Mouse (Mus musculus): ENCODE results near the gene Plod1. TPM values are rescaled to one million over a fixed set of nuclear protein-coding genes. Genes with fewer than 3 reads are reported as not detected.

Gene Plod1
- polyA plus RNA-seq (2014; fragmentation: Illumina TruSeq; extraction: RNeasy Lipid Tissue Mini Kit (QIAGEN cat#74804); ENCODE audit: low read depth, low replicate concordance) = 69.2 TPM

GRCm38 (mm10) chr4:147936331-147936954 is at the start of gene Plod1:
TSS of gene Plod1 (minus strand) at chr4:147936767.

GRCm38 (mm10) chr4:147985205-147986132 is 48.9 kb upstream of the Plod1 start, which contains the start of gene Nppb:
TSS of gene Nppb (plus strand) at chr4:147985788.

GRCm38 (mm10) chr4:147940576-147941044 is 4.0 kb upstream of the Plod1 start, which contains the start of gene 2510039O18Rik:
TSS of gene 2510039O18Rik (plus strand) at chr4:147940895.

GRCm38 (mm10) chr4:147904313-147905089 is 32.1 kb downstream of the Plod1 start, which contains the start of gene Mfn2:
TSS of gene Mfn2 (minus strand) at chr4:147904704.

GRCm38 (mm10) chr4:147868450-147869031 is 68.0 kb downstream of the Plod1 start, which contains the start of the genes Miip and Fv1:
TSS of gene Miip (minus strand) at chr4:147868816.
TSS of gene Fv1 (plus strand) at chr4:147868979.

Other genes with a start within 250 kb of the Plod1 start
- not detected for gene Zfp534, start 234.2 kb downstream of the Plod1 start, polyA plus RNA-seq (2014; fragmentation: Illumina TruSeq; extraction: RNeasy Lipid Tissue Mini Kit (QIAGEN cat#74804); ENCODE audit: low read depth, low replicate concordance)
- gene Zfp984, start 127.0 kb downstream of the Plod1 start, polyA plus RNA-seq (2014; fragmentation: Illumina TruSeq; extraction: RNeasy Lipid Tissue Mini Kit (QIAGEN cat#74804); ENCODE audit: low read depth, low replicate concordance) = 6.3 TPM
- gene Zfp933, start 88.4 kb downstream of the Plod1 start, polyA plus RNA-seq (2014; fragmentation: Illumina TruSeq; extraction: RNeasy Lipid Tissue Mini Kit (QIAGEN cat#74804); ENCODE audit: low read depth, low replicate concordance) = 7.5 TPM
- gene Miip, start 68.0 kb downstream of the Plod1 start, polyA plus RNA-seq (2014; fragmentation: Illumina TruSeq; extraction: RNeasy Lipid Tissue Mini Kit (QIAGEN cat#74804); ENCODE audit: low read depth, low replicate concordance) = 18.3 TPM
- 27.3 TPM for gene Fv1, start 67.8 kb downstream of the Plod1 start, polyA plus RNA-seq (2014; fragmentation: Illumina TruSeq; extraction: RNeasy Lipid Tissue Mini Kit (QIAGEN cat#74804); ENCODE audit: low read depth, low replicate concordance)
- gene Mfn2, start 32.1 kb downstream of the Plod1 start, polyA plus RNA-seq (2014; fragmentation: Illumina TruSeq; extraction: RNeasy Lipid Tissue Mini Kit (QIAGEN cat#74804); ENCODE audit: low read depth, low replicate concordance) = 452 TPM
- gene 2510039O18Rik, start 4.1 kb upstream of the Plod1 start, polyA plus RNA-seq (2014; fragmentation: Illumina TruSeq; extraction: RNeasy Lipid Tissue Mini Kit (QIAGEN cat#74804); ENCODE audit: low read depth, low replicate concordance) = 28.8 TPM
- 436 TPM for gene Nppb, start 49.0 kb upstream of the Plod1 start, polyA plus RNA-seq (2014; fragmentation: Illumina TruSeq; extraction: RNeasy Lipid Tissue Mini Kit (QIAGEN cat#74804); ENCODE audit: low read depth, low replicate concordance)
- 5,863 TPM for gene Nppa, start 64.0 kb upstream of the Plod1 start, polyA plus RNA-seq (2014; fragmentation: Illumina TruSeq; extraction: RNeasy Lipid Tissue Mini Kit (QIAGEN cat#74804); ENCODE audit: low read depth, low replicate concordance)
- 7.5 TPM for gene Clcn6, start 102.1 kb upstream of the Plod1 start, polyA plus RNA-seq (2014; fragmentation: Illumina TruSeq; extraction: RNeasy Lipid Tissue Mini Kit (QIAGEN cat#74804); ENCODE audit: low read depth, low replicate concordance)
- 16.4 TPM for gene Mthfr, start 102.3 kb upstream of the Plod1 start, polyA plus RNA-seq (2014; fragmentation: Illumina TruSeq; extraction: RNeasy Lipid Tissue Mini Kit (QIAGEN cat#74804); ENCODE audit: low read depth, low replicate concordance)
- gene Agtrap, start 151.3 kb upstream of the Plod1 start, polyA plus RNA-seq (2014; fragmentation: Illumina TruSeq; extraction: RNeasy Lipid Tissue Mini Kit (QIAGEN cat#74804); ENCODE audit: low read depth, low replicate concordance) = 24.6 TPM
- 14.4 TPM for gene Mad2l2, start 193.6 kb upstream of the Plod1 start, polyA plus RNA-seq (2014; fragmentation: Illumina TruSeq; extraction: RNeasy Lipid Tissue Mini Kit (QIAGEN cat#74804); ENCODE audit: low read depth, low replicate concordance)
- gene Draxin, start 193.9 kb upstream of the Plod1 start, polyA plus RNA-seq (2014; fragmentation: Illumina TruSeq; extraction: RNeasy Lipid Tissue Mini Kit (QIAGEN cat#74804); ENCODE audit: low read depth, low replicate concordance) = not detected
- 43.9 TPM for gene Fbxo6, start 215.4 kb upstream of the Plod1 start, polyA plus RNA-seq (2014; fragmentation: Illumina TruSeq; extraction: RNeasy Lipid Tissue Mini Kit (QIAGEN cat#74804); ENCODE audit: low read depth, low replicate concordance)
- gene Fbxo44, start 223.7 kb upstream of the Plod1 start, polyA plus RNA-seq (2014; fragmentation: Illumina TruSeq; extraction: RNeasy Lipid Tissue Mini Kit (QIAGEN cat#74804); ENCODE audit: low read depth, low replicate concordance) = 23.3 TPM
- not detected for gene Fbxo2, start 223.9 kb upstream of the Plod1 start, polyA plus RNA-seq (2014; fragmentation: Illumina TruSeq; extraction: RNeasy Lipid Tissue Mini Kit (QIAGEN cat#74804); ENCODE audit: low read depth, low replicate concordance)